Mouse (Mus musculus) heart, adult 2 months (tissue): ENCODE measurements around the gene Aldh6a1.

Source experiments
- CTCF ChIP-seq: fragments of 200-600 bp; IDR thresholded peaks from 2 replicates; pipeline ENCODE4 v1.8.1; 2022; ENCODE audit warnings: antibody characterized with exemption, mild to moderate bottlenecking, moderate library complexity
- EP300 ChIP-seq: fragments of 200-500 bp; IDR thresholded peaks from 2 replicates; pipeline ENCODE4 v1.6.1; 2011; ENCODE audit warnings: low read depth, low read length, control low read depth; ENCODE audit not compliant: insufficient read depth
- POLR2A ChIP-seq: fragments of 200-500 bp; IDR thresholded peaks from 2 replicates; pipeline ENCODE4 v1.6.1; 2011; ENCODE audit warnings: mild to moderate bottlenecking, low read depth, low read length, control low read depth; ENCODE audit not compliant: insufficient read depth

DNA sequence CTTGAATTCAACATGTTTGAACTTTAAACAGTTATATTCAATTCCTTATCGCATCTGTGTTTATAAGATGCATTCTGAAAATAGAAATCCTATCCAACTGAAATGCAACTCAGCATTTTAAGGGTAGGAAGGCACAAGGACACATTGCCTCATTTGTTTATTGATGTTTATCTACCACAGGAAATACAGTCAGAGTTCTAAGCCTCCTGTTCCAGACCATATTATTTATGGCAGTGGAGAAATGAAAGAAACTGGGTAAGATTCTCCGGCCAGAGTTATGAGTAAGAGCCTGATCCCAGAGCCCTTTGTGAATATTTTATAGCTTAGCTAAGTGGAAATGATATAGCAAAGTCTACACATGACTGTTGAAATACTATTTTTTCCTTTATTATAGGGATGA, 21.0 kb downstream of the Aldh6a1 start:
- TF ChIP-seq CTCF: no peak
- TF ChIP-seq POLR2A: no peak
- no peak for TF ChIP-seq EP300
